Mouse (Mus musculus) small intestine, adult 2 months (tissue): ENCODE data around the gene Tpm1. TPM values are rescaled to one million over a fixed set of nuclear protein-coding genes. Genes with fewer than 3 reads are reported as not detected.

Experiments
- H3K27ac ChIP-seq: fragments of 200-500 bp; 2 replicates; pipeline ENCODE4 v1.5.1; 2012; ENCODE audit warnings: low read depth, low read length, control low read depth, inconsistent platforms; ENCODE audit not compliant: insufficient read depth
- H3K27me3 ChIP-seq: fragments of 200-500 bp; 2 replicates; pipeline ENCODE4 v1.6.1; 2012; ENCODE audit warnings: mild to moderate bottlenecking, moderate library complexity, low read length, inconsistent platforms; ENCODE audit not compliant: control insufficient read depth, insufficient read depth
- H3K36me3 ChIP-seq: fragments of 200-500 bp; 2 replicates; pipeline ENCODE4 v1.6.1; 2012; ENCODE audit warnings: mild to moderate bottlenecking, low read length, control low read depth, inconsistent platforms; ENCODE audit not compliant: control insufficient read depth, insufficient read depth
- H3K4me1 ChIP-seq: fragments of 200-500 bp; 2 replicates; pipeline ENCODE4 v1.6.1; 2012; ENCODE audit warnings: low read length, inconsistent platforms, mixed read lengths; ENCODE audit not compliant: control insufficient read depth, insufficient read depth, insufficient read length
- H3K4me3 ChIP-seq: fragments of 200-500 bp; 2 replicates; pipeline ENCODE4 v1.5.1; 2012; ENCODE audit warnings: low read depth, mild to moderate bottlenecking, control low read depth, inconsistent platforms, low read length, moderate library complexity
- CTCF ChIP-seq: fragments of 200-500 bp; IDR thresholded peaks from 2 replicates; pipeline ENCODE4 v1.5.1; 2012; ENCODE audit warnings: low read depth, mild to moderate bottlenecking, control low read depth, inconsistent platforms, low read length, moderate library complexity, mixed read lengths; ENCODE audit not compliant: insufficient replicate concordance, insufficient read length; ENCODE audit errors: extremely low read depth
- POLR2A ChIP-seq: fragments of 200-500 bp; IDR thresholded peaks from 2 replicates; pipeline ENCODE4 v1.6.1; 2012; ENCODE audit warnings: low read depth, mild to moderate bottlenecking, control low read depth, inconsistent platforms, low read length, moderate library complexity
- WGBS: fragments of 180-500 bp; shearing (Covaris S2); methylation state at CpG from one replicate; pipeline ENCODE4 v1.1.7; 2018; 5-methylcytosine and 5-hydroxymethylcytosine counted together
- polyA plus RNA-seq: library from polyadenylated mRNA; depleted of rRNA; stranded (reverse); fragments of >200 nt; gene quantifications from 2 replicates; pipeline ENCODE4 v1.2.3, GENCODE M21; 2012

Tpm1 gene
- polyA plus RNA-seq, 1 experiment = 242 TPM

- TF ChIP-seq POLR2A (no peak), CTCF (no peak)
- no peaks in the 10 kb centered on the region for H3K36me3 ChIP-seq
- 95% methylated on average over 6 of the region's 6 CpGs for WGBS
Observed at GRCm38 (mm10) chr9:67066616-67067015, 17.4 kb upstream of the Tpm1 start.

DNA sequence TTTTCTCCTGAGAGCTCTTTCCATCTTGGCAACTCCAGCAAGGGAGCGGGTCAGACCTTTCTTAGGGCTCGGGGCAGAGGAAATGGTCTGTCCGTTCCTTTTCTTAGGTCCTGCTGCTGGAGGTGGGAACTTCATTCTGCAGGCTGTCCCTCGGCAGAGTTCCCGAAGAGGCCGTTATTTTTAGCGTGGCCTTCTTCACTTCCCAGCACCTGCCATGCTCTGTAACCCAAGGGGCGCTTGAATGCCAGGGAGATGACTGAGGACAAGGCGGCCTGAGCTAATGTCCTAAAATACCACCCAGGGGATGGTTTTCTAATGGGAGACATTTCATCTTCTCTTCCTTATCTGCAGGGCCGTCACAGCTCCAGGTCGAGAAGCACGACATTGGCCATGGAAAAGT, 10.5 kb upstream of the Tpm1 start:
- H3K4me1 ChIP-seq = no peaks in the 10 kb centered on the region
- H3K36me3 ChIP-seq = no peaks in the 10 kb centered on the region
- WGBS = 90% methylated on average over 12 of the region's 12 CpGs
- TF ChIP-seq POLR2A = no peak
- no peak for TF ChIP-seq CTCF
- H3K27me3 ChIP-seq = no peaks in the 10 kb centered on the region
- no peak overlapping the region for H3K4me3 ChIP-seq
- H3K27ac ChIP-seq = no peak overlapping the region

More at GRCm38 (mm10) chr9:67066616-67067015, 17.4 kb upstream of the Tpm1 start:
- H3K27me3 ChIP-seq = no peaks in the 10 kb centered on the region
- H3K27ac ChIP-seq = no peak overlapping the region
- no peaks in the 10 kb centered on the region for H3K4me1 ChIP-seq
- no peak overlapping the region for H3K4me3 ChIP-seq

DNA sequence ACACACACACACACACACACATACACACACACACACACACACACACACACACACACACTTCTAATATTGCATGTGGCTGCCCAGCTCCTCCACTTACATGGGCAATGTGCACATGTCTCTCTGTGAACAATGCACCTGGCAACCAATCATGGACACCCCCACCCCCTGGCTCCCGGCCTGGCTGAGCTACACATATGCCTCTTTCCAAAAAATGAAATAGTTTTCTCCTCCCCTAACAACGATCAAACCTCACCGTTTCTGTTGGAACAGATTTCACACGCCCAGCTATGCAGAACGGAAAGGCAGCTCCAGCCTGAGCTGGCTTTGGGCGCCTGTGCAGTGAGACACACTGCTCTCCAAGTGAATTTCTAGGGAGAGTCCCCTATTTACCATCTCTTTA, 9.2 kb upstream of the Tpm1 start:
- H3K27ac ChIP-seq = no peak overlapping the region
- no peak for TF ChIP-seq CTCF
- no peak for TF ChIP-seq POLR2A
- 60% methylated on average over 6 of the region's 6 CpGs for WGBS
- H3K4me1 ChIP-seq = no peaks in the 10 kb centered on the region
- no peaks in the 10 kb centered on the region for H3K27me3 ChIP-seq
- H3K36me3 ChIP-seq = no peaks in the 10 kb centered on the region
- H3K4me3 ChIP-seq = no peak overlapping the region

DNA sequence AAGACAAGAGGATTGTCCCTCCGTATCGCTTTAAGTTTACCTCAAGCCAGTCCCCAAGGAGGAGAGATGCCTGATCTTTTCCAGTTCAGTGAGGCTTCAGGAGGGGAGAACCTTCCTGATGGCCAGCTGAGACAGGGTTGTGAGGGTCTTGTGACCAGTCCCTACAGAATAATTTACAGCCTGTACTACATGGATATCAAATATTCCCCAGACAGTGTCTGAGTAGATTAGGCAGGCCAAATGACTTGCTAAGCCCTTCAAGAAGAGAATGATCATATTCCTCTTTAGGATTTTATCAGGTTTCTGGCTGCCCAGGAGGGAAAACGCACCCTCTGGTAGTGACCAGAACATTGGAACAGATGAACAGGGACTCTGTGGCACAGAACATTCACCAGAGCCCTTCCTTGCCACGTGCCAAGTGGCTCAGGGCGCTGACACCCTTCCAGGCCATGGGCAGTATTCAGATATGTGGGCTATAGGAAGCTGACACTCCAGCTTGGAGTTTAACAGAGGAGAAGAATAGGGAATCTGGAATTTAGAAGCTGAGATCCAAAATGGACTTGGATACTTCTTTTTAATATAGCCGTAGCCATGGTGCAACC, 1.6 kb upstream of the Tpm1 start:
- Histone ChIP-seq H3K4me3 (no peak overlapping the region), H3K27ac (no peak overlapping the region), H3K27me3 (peaks cover 27% of the 10 kb centered on the region), H3K4me1 (peaks cover 13% of the 10 kb centered on the region), H3K36me3 (no peaks in the 10 kb centered on the region)
- WGBS = 95% methylated on average over 6 of the region's 6 CpGs
- no peak for TF ChIP-seq CTCF
- TF ChIP-seq POLR2A = no peak

GRCm38 (mm10) chr9:67049836-67050235, 630 bp upstream of the Tpm1 start:
- TF ChIP-seq CTCF = no peak
- TF ChIP-seq POLR2A = no peak
- Histone ChIP-seq H3K27ac (peak overlapping the region; percentile 54), H3K36me3 (no peaks in the 10 kb centered on the region), H3K27me3 (peaks cover 27% of the 10 kb centered on the region), H3K4me3 (peak overlapping the region; percentile 69), H3K4me1 (peaks cover 13% of the 10 kb centered on the region)
- 52% methylated on average over 7 of the region's 7 CpGs for WGBS

- H3K27me3 ChIP-seq = peaks cover 27% of the 10 kb centered on the region
- peak overlapping the region; percentile 24 for H3K27ac ChIP-seq
- under 1% methylated on average over 26 of the region's 26 CpGs for WGBS
- TF ChIP-seq POLR2A (no peak), CTCF (no peak)
- H3K4me1 ChIP-seq = peaks cover 13% of the 10 kb centered on the region
- no peaks in the 10 kb centered on the region for H3K36me3 ChIP-seq
- H3K4me3 ChIP-seq = peak overlapping the region; percentile 69
Observed at GRCm38 (mm10) chr9:67048483-67049085, 622 bp downstream of the Tpm1 start.

DNA sequence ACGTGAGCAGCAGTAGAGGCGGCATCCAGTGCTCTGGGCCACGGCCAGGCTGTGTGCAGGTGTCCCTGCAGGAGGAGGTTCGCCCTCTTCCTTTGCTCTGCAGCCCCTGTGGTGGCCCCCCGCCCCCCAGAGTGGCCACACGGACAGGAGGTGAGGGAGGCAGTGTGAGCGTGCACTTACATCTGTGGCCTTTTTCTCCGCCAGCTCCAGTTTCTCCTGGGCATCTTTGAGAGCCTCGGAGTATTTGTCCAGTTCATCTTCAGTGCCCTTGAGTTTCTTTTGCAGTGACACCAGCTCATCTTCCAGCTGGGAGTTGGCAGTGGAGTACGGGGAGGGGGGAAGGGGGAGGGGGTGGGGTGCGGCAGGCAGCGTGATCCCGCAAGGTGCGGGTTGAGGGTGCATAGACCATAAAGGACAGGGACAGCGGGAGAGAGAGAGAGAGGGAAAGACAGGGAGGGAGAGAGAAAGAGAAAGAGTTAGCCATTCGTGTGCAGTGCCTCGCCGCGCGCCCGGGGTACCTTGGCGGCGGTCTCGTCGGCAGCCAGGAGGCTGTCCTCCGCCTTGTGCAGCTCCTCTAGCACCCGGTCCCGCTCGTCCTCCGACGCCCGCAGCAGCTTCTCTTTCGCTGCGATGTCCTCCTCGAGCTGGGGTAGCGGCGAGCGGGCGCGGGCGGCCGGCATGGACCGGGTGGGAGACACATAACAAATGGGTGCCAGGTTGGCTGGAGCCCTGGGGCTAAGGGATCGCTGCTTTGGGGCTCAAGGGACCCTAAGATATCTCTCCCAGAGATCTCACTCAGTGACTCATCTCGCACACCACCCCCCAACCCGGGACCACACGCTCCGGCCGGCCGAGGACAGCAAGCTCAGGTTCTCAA, 1.4 kb downstream of the Tpm1 start:
- Histone ChIP-seq H3K4me1 (peaks cover 13% of the 10 kb centered on the region), H3K27ac (peak overlapping the region; percentile 42), H3K36me3 (no peaks in the 10 kb centered on the region), H3K4me3 (peak overlapping the region; percentile 69), H3K27me3 (peaks cover 27% of the 10 kb centered on the region)
- TF ChIP-seq POLR2A (no peak), CTCF (no peak)
- WGBS = under 1% methylated on average over 50 of the region's 50 CpGs
